Mouse (Mus musculus): ENCODE results near the gene Tmem229b.

DNA sequence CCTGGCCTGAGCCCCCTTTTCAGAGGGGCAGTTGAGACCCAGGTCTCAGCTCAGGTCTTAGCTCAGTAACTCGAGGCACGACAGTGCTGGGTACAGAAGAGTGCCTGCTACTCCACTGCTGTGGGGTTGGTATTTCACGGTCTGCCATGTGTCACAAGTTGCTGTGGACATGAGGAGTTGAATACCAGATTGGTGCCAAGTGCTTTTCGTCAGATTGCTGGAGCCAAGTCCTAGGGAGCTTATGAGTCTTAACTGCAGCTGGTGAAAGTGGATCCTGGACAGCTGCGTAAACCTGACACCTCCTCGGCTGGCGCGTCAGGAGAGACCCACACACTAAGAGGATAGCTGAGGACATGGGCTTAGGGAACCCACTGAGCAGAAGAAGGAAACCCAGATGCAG lies 37.2 kb upstream of the Tmem229b start:
- TF ChIP-seq CTCF (IDR thresholded peaks at IDR 0.05; ENCODE audit: low read depth, low read length) = no peak
- no peak for TF ChIP-seq POLR2A (IDR thresholded peaks at IDR 0.05; ENCODE audit: borderline replicate concordance, low read depth, low read length)

Data from bone marrow macrophage, adult 2 months (primary cell).